Mouse (Mus musculus): ENCODE results near the gene P2ry2.

P2ry2 gene

DNA sequence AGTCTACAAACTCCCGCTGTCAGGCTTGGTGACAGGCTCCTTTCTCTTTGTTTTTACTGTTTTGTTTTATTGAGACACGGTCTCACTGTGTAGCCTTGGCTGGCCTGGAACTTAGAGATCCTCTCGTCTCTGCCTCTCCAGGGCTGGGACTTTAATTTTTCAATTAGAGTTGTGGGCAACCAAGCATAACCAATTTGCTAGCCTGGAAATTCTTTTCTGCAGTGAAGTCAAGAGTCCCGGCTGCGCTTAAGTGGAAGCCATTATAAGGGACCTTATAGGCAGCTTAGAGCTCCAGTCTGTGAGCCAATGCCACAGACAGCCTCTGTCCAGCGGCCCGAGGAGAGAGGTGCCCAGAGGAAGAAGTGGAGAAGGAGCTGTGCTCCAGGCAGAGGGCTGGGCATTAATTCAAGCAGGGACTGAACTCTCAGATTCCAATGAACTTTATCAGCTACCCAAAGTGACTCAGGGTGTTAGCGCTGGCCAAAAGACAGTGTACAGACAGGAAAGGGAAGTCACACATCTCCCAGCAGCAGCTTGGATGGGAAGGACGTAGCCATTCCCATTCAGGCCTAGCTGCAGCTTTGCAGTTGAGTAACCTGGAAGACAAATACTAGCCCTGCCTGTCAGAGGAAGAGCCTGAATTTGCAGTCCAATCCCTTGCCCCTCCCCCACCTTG is 21.9 kb downstream of the P2ry2 start:
- intact Hi-C loops (cut with DNase I), result no loop called here

DNA sequence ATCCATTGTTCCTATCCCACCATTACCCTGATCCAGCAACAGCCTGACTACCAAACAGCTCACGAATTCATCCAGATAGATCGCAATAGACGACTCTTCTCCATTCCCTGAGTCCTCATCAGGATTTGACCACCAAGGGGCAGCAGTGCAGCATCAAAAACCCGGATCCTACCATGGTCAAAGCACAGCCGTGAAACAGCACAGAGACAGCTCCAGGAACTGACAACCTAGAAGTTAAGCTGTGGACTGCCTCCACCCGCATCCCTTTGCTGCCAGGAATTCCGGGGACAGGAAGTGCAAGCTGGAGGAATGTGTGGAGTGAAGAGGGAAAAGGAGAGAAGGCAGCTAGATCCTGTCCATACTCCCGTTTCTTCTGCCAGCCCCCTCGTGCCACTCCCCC is 24.6 kb downstream of the P2ry2 start:
- intact Hi-C loops (cut with DNase I), result loop anchor here (1.0 to 10.0 kb wide), 2 partner anchors 64 to 83 kb away; no protein-coding TSS in a partner anchor

DNA sequence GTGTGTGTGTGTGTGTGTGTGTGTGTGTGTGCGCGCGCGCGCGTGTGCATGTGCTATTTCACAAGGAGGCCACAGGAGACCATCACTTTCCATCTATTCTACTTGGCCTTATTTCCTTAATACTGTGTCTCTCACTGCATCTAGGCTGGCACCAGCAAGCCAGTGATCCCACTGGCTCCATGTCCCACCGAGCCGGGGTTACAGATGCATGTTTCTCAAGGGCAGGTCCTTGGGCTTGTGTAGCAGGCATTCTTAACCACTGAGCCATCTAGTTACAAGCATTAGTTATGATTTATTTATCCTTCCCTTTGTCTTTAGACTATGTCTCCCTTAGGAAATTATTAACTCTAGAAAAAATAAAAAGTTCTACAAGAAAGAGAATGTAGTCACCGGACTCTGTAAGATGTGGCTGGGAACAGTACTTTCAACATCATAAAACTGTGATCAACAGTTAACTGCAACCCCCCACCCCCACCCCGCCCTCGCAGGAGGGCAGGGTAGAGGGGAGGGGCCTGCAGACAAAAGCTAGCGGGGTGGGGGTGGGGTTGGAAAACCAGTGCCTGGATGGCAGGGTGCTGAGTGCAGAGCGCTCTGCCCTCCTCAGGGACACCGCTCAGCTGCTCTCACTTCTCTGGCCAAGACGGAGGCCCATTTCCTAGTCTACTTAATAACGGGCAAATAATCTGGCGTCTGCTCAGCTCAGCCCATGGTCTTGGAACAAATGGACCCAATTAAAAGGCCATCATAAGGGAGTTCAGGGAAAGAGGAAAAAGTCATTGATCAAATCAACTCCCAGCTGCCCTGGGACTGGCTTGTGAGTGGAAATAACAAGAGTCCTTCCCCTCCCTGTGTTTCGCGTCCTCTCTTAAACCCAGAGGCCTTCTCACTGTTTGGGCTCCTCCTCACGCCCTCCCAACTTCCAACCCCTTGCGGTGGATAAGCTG is 27.9 kb downstream of the P2ry2 start:
- intact Hi-C loops (cut with DNase I), result loop anchor here (10.0 kb wide), 1 partner anchor 80 kb away; no protein-coding TSS in a partner anchor

GRCm38 (mm10) chr7:100979175-100979574 is 33.5 kb downstream of the P2ry2 start:
- intact Hi-C loops (cut with DNase I), result no loop called here

DNA sequence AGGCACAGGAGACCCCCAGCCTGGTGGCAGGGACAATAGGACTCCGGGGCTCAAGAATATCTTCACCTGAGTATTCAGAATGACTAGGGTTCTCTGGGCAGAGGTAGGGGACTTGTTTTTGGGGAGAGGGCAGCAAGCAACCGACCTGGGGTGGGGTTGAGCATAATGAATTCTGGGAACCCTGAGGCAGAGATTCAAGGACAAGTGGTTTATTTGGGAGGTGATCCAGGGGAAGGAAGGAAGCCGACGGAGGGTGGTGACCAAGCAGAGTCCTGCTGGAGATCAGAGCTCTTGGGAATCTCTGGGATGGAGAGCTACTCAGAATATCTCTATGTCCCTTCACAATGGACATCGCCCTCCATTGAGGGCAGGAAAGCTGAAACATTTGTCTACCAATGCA is 34.5 kb downstream of the P2ry2 start:
- intact Hi-C loops (cut with DNase I), result no loop called here

GRCm38 (mm10) chr7:100974135-100974903 is 38.3 kb downstream of the P2ry2 start, which contains the start of gene P2ry6:
Gene P2ry6, minus strand, starts transcription at chr7:100974649.
- intact Hi-C loops (cut with DNase I), result no loop called here

DNA sequence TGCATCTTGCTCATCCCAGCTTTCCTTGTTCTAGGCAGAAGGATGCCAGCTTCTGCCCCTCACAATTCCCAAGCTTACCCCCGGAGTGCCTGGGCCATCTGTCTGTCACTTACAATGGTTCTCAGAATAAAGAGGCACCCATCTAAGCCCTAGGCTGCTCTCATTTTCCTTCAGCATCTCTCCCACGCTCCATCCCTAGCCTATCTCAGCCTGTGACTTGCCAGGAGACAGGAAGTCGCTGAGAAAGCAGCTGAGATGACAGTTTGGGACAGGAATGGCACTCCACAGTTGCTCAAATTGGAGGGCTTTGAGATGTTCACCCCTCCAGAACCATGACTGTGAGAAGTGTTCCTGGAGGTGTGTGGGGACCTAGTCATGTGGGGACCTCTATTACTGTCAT is 39.8 kb downstream of the P2ry2 start:
- intact Hi-C loops (cut with DNase I), result no loop called here

GRCm38 (mm10) chr7:100968874-100969659 is 43.6 kb downstream of the P2ry2 start:
- intact Hi-C loops (cut with DNase I), result no loop called here

DNA sequence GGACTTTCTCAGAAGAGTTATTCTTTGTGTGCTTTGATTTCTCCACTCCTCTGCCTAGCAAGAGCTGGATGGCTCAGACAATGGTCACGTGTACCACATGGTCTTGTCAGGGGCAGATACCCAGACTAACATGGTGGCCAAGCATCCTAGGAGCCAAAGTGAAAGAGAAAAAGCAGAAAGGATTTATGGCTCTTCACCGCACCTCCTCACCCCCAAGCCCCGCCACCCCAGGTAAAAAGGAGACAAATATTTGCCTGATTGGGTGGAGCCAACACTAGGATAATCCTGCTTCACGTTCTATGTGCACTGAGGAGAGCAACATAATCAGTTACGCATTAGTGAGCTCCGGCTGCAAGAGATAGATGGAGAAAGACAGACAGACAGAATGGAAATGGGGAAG is 44.3 kb downstream of the P2ry2 start:
- intact Hi-C loops (cut with DNase I), result no loop called here

DNA sequence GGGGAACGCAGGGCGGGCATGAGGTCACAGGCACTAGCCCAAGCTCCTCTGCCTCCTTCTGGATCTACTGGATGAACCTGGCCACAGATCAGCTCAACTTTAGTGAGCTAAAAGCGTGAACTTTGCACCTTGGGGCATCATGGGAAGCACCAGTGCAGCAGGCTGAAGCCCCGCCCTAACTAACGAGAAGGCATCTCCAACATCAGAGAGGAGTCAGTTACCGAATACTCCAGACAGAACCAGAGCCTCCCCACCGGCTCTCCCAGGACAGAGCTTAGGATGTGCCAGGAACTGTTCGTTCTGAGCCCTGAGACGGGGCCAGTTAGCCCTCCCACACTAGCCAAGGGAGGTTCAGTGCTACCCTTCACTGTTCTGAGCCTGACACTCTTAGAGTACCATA is 44.8 kb downstream of the P2ry2 start:
- intact Hi-C loops (cut with DNase I), result no loop called here

- intact Hi-C loops (cut with DNase I), result no loop called here
Measured at GRCm38 (mm10) chr7:100966014-100966413, 46.7 kb downstream of the P2ry2 start.

DNA sequence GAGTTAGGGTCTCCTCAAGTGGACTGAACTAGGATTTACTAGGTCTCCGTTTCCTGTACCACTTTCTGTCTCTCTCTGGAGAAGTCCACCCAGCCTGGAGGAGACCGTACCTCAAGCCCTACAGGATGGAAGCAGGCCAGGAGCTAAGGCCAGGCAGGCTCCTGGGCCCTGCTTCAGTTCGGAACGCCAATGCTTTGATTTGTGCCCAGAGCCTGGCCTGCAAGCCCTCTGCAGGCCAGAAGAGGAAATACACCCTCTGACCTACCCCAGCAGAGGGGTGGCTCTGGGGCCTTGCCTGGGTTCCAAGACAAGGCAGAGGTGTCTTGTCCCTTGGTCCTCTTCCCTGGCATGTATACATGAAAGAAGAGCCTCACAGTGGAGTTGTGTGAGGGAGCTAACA is 47.6 kb downstream of the P2ry2 start:
- intact Hi-C loops (cut with DNase I), result no loop called here

- intact Hi-C loops (cut with DNase I), result no loop called here
Measured at GRCm38 (mm10) chr7:100964242-100964641, 48.4 kb downstream of the P2ry2 start.

- intact Hi-C loops (cut with DNase I), result no loop called here
Measured at GRCm38 (mm10) chr7:100963381-100963780, 49.3 kb downstream of the P2ry2 start.

DNA sequence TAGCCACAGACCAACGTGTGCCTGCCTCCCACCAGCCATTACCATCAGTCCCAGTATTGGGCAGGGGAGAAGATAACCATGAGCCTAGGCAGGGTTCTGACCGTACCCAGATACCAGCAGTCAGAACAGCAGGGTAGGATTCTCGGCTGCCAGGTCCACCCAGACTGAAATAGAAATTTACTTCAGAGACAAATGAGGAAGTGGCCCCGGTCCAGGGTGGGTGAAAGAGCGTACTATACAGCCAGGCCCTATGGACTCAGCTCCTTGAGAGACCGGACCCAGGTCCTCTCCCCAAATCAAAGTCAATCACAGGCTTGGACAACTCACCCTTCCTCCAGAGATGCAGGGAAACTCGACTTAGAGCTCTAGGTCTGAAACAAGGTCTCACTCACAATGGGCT is 51.5 kb downstream of the P2ry2 start:
- intact Hi-C loops (cut with DNase I), result no loop called here

DNA sequence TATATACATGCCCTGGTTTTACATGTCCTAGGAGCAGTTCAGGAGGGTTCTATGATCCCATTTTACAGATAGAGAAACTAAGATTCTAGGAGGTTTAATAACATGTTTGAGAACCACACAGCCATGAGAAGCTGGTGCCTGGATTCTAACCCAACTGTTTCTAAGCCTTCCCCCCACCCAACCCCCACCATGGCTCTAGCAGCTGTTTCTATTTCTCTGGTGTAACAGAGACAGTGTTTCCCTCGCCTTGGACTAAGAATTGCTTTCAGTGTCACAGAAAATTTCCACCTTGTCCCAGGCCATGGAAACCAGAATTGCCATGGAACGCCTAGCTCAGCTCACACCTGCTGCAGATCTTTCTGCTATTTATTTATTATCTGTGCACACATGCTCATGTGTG is 52.2 kb downstream of the P2ry2 start:
- intact Hi-C loops (cut with DNase I), result no loop called here

- intact Hi-C loops (cut with DNase I), result no loop called here
Measured at GRCm38 (mm10) chr7:100958426-100958825, 54.2 kb downstream of the P2ry2 start.

- intact Hi-C loops (cut with DNase I), result no loop called here
Measured at GRCm38 (mm10) chr7:100952686-100953085, 60.0 kb downstream of the P2ry2 start.

DNA sequence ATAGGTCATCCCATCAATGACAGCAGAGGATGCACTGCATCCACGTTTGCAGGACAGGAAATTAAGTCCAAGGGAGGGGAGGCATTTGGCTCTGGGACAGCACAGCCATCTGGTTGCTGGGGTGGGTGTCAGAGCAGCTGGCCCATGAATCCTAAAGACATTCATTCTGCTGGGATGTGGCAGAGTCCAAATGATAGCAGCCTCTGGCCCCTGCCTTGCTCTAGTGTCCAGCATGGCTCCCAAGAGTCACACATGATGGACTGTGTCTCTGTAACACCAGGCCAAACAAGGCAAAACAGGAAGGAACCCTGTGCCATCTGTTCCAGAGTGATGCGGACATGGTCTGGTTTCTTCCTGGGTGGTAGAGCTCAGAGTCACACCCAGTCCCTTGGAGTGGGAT is 60.8 kb downstream of the P2ry2 start:
- intact Hi-C loops (cut with DNase I), result no loop called here

DNA sequence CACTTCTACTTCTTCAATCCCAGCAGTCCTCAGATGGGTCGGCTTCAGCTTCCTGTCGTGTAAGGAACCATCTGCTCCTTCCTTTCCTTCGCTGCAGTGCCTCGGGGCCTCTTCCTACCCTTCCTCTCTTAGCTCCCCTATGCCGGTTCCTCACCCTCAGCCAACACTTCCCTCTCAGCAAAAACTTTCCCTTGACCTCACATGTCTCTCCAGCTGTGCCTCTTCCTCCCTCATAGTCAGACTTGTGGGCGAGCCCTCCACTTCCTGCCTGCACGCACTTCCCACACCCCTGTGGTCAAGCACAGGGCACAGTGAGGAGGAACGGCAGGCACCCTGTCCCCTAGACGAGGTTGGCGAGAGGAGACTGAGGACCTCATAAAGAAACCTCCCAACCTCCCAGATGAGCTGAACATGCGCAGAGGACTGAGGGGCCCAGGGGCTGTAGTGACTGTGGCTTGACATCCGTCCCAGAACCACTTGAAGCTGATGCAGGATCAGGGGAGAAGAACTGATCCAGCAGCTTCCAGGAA is 62.1 kb downstream of the P2ry2 start:
- intact Hi-C loops (cut with DNase I), result no loop called here

DNA sequence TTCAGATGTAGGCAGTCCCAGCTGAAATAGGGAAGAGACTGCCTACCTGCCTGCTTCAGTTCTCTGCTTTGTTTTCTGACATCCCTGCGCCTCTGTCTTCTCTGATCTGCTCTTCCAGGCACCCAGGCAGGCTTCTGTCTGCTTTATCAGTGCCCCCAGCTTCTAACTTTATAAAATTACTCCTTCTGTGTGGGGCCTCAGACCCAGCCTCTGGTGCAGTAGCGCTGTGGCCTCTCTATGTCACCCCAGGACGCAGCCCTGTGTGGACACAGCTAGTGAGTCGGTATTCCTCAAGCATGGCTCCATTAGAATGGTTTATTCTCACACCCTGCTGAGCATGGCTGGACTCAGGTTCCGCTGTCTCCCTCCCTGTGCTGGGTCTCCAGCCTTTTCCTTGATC is 62.6 kb downstream of the P2ry2 start:
- intact Hi-C loops (cut with DNase I), result no loop called here

All from adrenal gland (tissue).